Mouse (Mus musculus) hindbrain, embryonic 12.5 days (tissue): ENCODE measurements around the gene Cyth4. TPM values are rescaled to one million over a fixed set of nuclear protein-coding genes. Genes with fewer than 3 reads are reported as not detected.

ENCODE experiments used
- ATAC-seq: fragments of 200-750 bp; cut with Nextera tagmentation; 2 replicates; pipeline ENCODE4 v1.8.0; 2017; ENCODE audit warnings: moderate TSS enrichment; ENCODE audit not compliant: low FRiP score
- H3K27ac ChIP-seq: fragments of 300-500 bp; sonication (generic); 2 replicates; pipeline ENCODE4 v1.5.1; 2016; ENCODE audit warnings: mild to moderate bottlenecking
- H3K27me3 ChIP-seq: fragments of 300-500 bp; sonication (generic); 2 replicates; pipeline ENCODE4 v1.6.1; 2016; ENCODE audit warnings: mild to moderate bottlenecking
- H3K36me3 ChIP-seq: fragments of 300-500 bp; sonication (generic); 2 replicates; pipeline ENCODE4 v1.6.1; 2016; ENCODE audit warnings: mild to moderate bottlenecking
- H3K4me1 ChIP-seq: fragments of 300-500 bp; sonication (generic); 2 replicates; pipeline ENCODE4 v1.6.1; 2016
- H3K4me2 ChIP-seq: fragments of 300-500 bp; sonication (generic); replicated peaks from 2 replicates; pipeline ENCODE4 v1.6.1; 2016; ENCODE audit warnings: mild to moderate bottlenecking
- H3K4me3 ChIP-seq: fragments of 300-500 bp; sonication (generic); 2 replicates; pipeline ENCODE4 v1.5.1; 2016; ENCODE audit warnings: mild to moderate bottlenecking
- H3K9ac ChIP-seq: fragments of 300-500 bp; sonication (generic); 2 replicates; pipeline ENCODE4 v1.6.1; 2016; ENCODE audit warnings: mild to moderate bottlenecking, moderate library complexity
- H3K9me3 ChIP-seq: fragments of 300-500 bp; sonication (generic); replicated peaks from 2 replicates; pipeline ENCODE4 v1.6.1; 2016; ENCODE audit warnings: mild to moderate bottlenecking
- WGBS: fragments of 180-500 bp; shearing (Covaris S2); methylation state at CpG from one replicate; pipeline ENCODE4 v1.1.7; 2016; 5-methylcytosine and 5-hydroxymethylcytosine counted together
- polyA plus RNA-seq: library from polyadenylated mRNA; unstranded; fragments of >200 nt; fragmentation: Nextera tagmentation; extraction: Ambion mirVana; gene quantifications from 2 replicates; pipeline ENCODE4 v1.2.1, GENCODE M21; 2016

Gene Cyth4
- polyA plus RNA-seq: 6.3 and 7.8 TPM in 2 replicates

DNA sequence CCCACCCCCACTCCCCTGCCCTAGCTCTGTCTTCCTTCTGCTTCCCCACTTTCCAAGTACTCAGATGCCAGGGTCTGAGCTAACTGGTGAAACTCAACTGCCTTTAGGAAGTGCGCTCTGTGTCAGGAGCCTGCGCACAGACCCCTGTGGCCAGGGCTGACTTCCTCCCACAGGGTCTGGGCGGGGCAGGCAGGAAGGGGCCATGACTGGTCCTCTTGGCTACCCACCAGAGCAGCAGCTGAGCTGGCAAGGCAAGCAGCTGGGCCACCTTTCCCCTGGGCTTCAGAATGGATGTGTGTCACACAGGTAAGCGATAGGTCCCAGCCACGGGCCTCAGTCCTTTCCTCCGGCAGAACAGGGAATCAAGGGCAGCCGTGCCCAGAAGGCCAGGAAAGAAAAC is at the start of gene Cyth4:
TSS of gene Cyth4 (plus strand) at position 134 of the 400 bp plus-strand sequence.
- Histone ChIP-seq H3K9ac (no peak within 1 kb of the TSS), H3K27me3 (no peaks in the 10 kb centered on the region), H3K4me3 (no peak within 1 kb of the TSS), H3K27ac (no peak within 1 kb of the TSS), H3K4me2 (no peak within 1 kb of the TSS), H3K9me3 (no peaks in the 10 kb centered on the region), H3K36me3 (no peaks in the 10 kb centered on the region), H3K4me1 (no peaks in the 10 kb centered on the region)
- no peak for ATAC-seq
- 78% methylated on average over 7 of the region's 7 CpGs for WGBS

DNA sequence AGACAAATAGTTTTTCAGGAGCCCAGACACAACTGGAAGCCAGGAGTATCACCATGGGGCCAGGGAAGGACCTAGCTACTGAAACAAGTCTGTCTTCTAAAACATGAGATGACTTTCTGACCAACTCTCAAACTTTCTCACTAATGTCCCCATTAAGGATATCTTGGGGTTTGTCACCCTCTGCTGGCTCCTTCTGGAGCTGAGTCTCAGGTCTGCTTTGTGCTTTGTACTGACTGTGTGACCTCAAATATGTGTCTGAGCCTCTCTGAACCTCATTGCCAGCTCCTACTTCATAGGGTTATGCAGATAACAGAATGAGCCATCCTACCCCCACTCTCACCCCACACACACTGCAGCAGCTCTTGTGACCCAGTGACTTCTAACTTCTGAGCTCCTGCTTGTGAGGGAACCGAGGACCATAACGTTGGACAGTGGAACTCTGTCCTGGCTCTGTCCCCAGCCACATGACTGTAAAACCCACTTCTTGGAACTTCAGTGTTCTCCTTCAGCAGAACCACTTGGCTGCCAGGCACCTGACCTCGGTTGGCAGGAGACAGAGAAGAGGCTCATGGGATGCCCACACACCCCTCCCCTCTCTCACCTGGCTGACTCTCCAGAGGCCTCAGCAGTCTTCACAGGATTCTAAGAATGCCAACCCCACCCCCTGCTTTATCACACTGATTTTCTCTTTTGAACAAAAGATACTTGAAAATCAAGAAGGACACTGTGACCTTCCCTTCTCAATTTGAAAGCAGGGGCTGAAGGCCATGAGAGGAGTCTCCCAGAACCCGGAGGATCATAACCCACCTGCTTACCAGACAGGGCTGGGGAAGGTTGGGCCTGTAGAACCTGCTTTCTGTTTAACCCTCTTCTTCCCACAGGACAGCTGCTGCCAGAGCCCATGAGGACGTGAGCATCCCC is 49.2 kb upstream of the Cyth4 start:
- WGBS: 48% methylated on average over 5 of the region's 5 CpGs
- no peak overlapping the region for H3K4me3 ChIP-seq
- no peak overlapping the region for H3K4me2 ChIP-seq
- H3K27ac ChIP-seq: no peak overlapping the region; the same call in 1 of the 2 replicates
- H3K9me3 ChIP-seq: no peaks in the 10 kb centered on the region; the same call in 1 of the 2 replicates
- H3K27me3 ChIP-seq: peaks cover 17% of the 10 kb centered on the region
- ATAC-seq: no peak
- H3K36me3 ChIP-seq: no peaks in the 10 kb centered on the region
- no peak overlapping the region for H3K9ac ChIP-seq
- H3K4me1 ChIP-seq: peaks cover 29% of the 10 kb centered on the region

DNA sequence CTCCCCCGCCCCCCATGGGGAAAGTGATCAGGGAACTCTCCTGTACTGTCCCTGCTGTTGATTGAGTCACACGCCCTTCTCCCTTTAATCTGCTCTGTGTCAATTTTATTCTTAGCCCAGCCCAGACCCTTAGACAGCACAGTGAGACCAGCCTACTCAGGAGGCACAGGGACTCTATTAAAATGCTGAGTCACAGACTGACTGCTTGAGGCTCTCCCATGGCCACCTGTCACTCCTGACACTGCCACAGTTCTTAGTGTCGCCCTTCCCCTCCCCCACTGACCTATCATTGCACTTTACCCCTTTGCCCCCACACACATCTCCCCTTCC is 48.5 kb upstream of the Cyth4 start:
- H3K9me3 ChIP-seq: no peaks in the 10 kb centered on the region; the same call in 1 of the 2 replicates
- H3K36me3 ChIP-seq: no peaks in the 10 kb centered on the region
- no peak overlapping the region for H3K4me2 ChIP-seq
- H3K27ac ChIP-seq: no peak overlapping the region; the same call in 1 of the 2 replicates
- H3K4me3 ChIP-seq: no peak overlapping the region
- no peak overlapping the region for H3K9ac ChIP-seq
- WGBS: 26% methylated on average over 3 of the region's 3 CpGs
- no peak for ATAC-seq
- peaks cover 28% of the 10 kb centered on the region for H3K4me1 ChIP-seq
- H3K27me3 ChIP-seq: peaks cover 13% of the 10 kb centered on the region

- no peak overlapping the region for H3K9ac ChIP-seq
- H3K9me3 ChIP-seq: no peaks in the 10 kb centered on the region; the same call in 1 of the 2 replicates
- no peaks in the 10 kb centered on the region for H3K36me3 ChIP-seq
- ATAC-seq: no peak
- peaks cover 28% of the 10 kb centered on the region for H3K4me1 ChIP-seq
- no peak overlapping the region for H3K27ac ChIP-seq
- no peak overlapping the region for H3K4me2 ChIP-seq
- H3K4me3 ChIP-seq: no peak overlapping the region
- H3K27me3 ChIP-seq: peaks cover 11% of the 10 kb centered on the region
- WGBS: 72% methylated on average over 8 of the region's 8 CpGs
Observed at GRCm38 (mm10) chr15:78548711-78549110, 48.1 kb upstream of the Cyth4 start.

- H3K4me3 ChIP-seq: no peak overlapping the region
- ATAC-seq: no peak
- no peaks in the 10 kb centered on the region; the same call in 1 of the 2 replicates for H3K9me3 ChIP-seq
- peaks cover 5% of the 10 kb centered on the region; the same call in 1 of the 2 replicates for H3K27me3 ChIP-seq
- WGBS: 83% methylated on average over 4 of the region's 4 CpGs
- H3K4me2 ChIP-seq: no peak overlapping the region
- H3K9ac ChIP-seq: no peak overlapping the region
- no peaks in the 10 kb centered on the region for H3K36me3 ChIP-seq
- no peak overlapping the region for H3K27ac ChIP-seq
- peaks cover 24% of the 10 kb centered on the region for H3K4me1 ChIP-seq
Observed at GRCm38 (mm10) chr15:78549189-78549734, 47.6 kb upstream of the Cyth4 start.

GRCm38 (mm10) chr15:78554545-78555313 is 42.1 kb upstream of the Cyth4 start:
- no peak overlapping the region for H3K9ac ChIP-seq
- H3K9me3 ChIP-seq: no peaks in the 10 kb centered on the region; the same call in 1 of the 2 replicates
- H3K36me3 ChIP-seq: no peaks in the 10 kb centered on the region
- no peak overlapping the region for H3K27ac ChIP-seq
- H3K4me3 ChIP-seq: no peak overlapping the region
- no peak for ATAC-seq
- no peak overlapping the region; the same call in 1 of the 2 replicates for H3K4me2 ChIP-seq
- 64% methylated on average over 25 of the region's 25 CpGs for WGBS
- no peaks in the 10 kb centered on the region for H3K4me1 ChIP-seq
- H3K27me3 ChIP-seq: no peaks in the 10 kb centered on the region

DNA sequence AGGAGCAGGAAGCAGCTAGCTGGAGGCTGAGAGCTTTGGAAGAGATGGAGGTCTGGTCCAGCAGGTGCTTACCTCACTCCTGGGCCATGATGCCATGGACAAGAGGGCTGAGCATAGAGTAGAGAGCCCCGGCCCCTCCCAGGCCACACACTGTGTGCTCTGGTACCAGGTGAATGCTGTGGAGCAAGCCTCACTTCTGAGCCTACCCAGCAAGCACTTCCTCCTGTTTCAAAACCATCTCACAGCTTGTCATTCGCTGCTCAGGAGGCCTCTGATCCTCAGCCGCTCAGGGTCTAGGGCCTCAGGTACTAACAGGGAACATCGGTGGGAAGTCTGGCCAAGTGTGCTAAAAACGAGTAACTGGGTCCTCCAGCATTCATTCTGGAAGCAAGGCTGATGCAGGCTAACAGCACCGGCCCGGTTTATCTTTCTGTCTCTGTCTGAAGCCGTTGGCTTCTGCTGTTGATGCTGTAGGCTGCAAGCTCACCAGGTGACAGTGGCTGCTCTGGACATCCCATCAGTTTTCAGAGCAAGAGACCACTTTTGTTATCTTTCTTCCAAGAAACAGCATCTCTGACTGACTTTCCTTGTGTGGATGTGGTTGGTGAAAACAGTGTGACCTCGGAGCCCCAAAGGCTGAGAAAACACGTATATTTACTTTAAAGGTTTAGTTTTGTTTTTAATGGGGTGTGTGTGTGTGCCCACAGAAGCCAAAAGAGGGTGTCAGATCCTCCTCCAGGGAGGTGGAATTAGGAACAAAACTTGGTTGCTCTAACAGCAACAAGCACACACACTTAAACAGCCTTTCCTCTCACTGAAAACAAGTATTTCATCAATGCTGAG is 38.9 kb upstream of the Cyth4 start:
- 64% methylated on average over 10 of the region's 10 CpGs for WGBS
- no peaks in the 10 kb centered on the region for H3K9me3 ChIP-seq
- ATAC-seq: no peak

DNA sequence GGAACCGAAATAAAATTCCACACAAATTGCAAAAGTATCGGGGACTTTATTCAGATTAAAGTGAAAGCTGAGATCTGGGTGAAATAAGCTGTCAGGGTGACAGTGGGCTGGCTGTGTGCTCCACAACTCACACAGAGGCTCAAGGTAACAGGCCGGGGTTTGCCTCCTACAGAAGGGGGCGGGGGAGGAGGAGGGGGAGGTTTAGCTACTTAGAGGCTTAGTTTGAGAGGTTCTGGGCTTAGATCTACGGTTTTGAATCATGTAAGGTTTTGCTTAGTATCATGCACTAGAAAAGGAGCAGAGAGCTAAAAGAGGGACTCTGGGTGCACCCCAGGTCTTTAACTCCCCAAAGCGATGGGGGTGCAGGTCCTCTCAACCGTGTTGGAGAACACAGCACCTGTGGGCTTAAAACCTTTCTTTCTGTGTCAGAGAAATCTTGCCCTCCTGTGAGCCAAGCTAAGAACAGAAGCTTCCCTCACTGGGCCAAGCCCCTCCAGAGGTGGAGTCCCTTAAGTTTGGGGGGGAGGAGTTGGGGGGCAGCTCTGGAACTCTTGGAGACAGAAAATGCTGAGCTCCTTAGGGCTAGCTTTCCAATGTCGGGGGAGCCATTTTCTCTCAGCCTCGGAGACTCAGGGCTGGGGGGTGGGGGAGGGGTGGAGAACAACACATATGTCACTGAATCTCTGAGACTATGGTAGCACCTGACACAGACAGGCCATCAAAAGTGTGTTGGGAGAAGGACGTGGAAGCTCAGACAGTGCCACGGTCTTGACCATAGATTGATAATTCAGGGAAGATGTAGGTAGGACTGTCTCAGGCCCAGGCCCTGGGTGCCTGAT is 37.5 kb upstream of the Cyth4 start:
- Histone ChIP-seq H3K27ac (no peak overlapping the region), H3K4me3 (no peak overlapping the region), H3K4me1 (no peaks in the 10 kb centered on the region), H3K36me3 (no peaks in the 10 kb centered on the region), H3K9ac (no peak overlapping the region), H3K27me3 (no peaks in the 10 kb centered on the region), H3K9me3 (no peaks in the 10 kb centered on the region), H3K4me2 (no peak overlapping the region)
- 67% methylated on average over 11 of the region's 11 CpGs for WGBS
- ATAC-seq: no peak

More for the DNA sequence above, 38.9 kb upstream of the Cyth4 start:
- Histone ChIP-seq H3K27me3 (no peaks in the 10 kb centered on the region), H3K4me1 (no peaks in the 10 kb centered on the region), H3K27ac (no peak overlapping the region), H3K4me3 (no peak overlapping the region), H3K4me2 (no peak overlapping the region), H3K9ac (no peak overlapping the region), H3K36me3 (no peaks in the 10 kb centered on the region)

DNA sequence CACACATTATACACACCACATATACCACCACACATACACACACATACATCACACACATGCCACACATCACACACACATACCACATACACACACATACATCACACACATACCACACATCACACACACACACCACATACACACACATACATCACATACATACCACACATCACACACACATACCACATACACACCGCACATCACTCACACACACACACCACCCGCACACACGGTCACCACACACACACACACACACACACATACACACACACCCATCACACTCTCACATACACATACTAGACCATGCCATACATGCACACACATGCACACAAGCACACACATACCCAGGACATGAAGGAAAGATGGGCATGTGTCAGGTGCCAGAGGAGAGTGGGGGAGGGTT is 33.5 kb upstream of the Cyth4 start:
- H3K27ac ChIP-seq: no peak overlapping the region
- H3K4me1 ChIP-seq: no peaks in the 10 kb centered on the region
- H3K4me2 ChIP-seq: no peak overlapping the region
- no peaks in the 10 kb centered on the region for H3K9me3 ChIP-seq
- H3K36me3 ChIP-seq: no peaks in the 10 kb centered on the region
- no peak overlapping the region for H3K9ac ChIP-seq
- 99% methylated on average over 3 of the region's 3 CpGs for WGBS
- no peak overlapping the region for H3K4me3 ChIP-seq
- H3K27me3 ChIP-seq: peaks cover 2% of the 10 kb centered on the region; the same call in 1 of the 2 replicates
- no peak for ATAC-seq

DNA sequence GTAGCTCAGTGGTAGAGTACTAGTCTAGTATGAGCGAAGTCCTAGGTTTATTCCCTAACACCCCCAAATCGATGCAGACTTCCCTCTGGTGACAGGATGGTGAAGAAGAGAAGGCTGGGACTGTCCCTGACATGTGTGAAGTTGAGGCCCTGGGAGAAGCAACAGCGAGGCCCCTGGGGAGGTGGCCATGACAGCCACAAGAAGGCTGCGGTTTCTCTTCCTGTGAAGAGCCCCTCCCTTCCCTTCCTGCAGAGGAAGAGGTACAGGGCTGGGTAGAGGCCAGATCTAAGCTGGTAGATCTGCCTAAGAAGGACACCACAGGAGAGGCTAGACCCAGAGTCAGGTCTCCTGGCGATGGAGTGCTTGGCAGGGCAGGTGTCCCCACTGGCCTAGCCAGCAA is 32.9 kb upstream of the Cyth4 start:
- ATAC-seq: no peak
- Histone ChIP-seq H3K4me1 (no peaks in the 10 kb centered on the region), H3K27me3 (peaks cover 2% of the 10 kb centered on the region; the same call in 1 of the 2 replicates), H3K27ac (no peak overlapping the region), H3K9ac (no peak overlapping the region), H3K4me2 (no peak overlapping the region), H3K4me3 (no peak overlapping the region), H3K36me3 (no peaks in the 10 kb centered on the region), H3K9me3 (no peaks in the 10 kb centered on the region)
- 83% methylated on average over 5 of the region's 5 CpGs for WGBS
